Mouse (Mus musculus): Measurements from ENCODE around the gene Frat2. TPM values are rescaled to one million over a fixed set of nuclear protein-coding genes. Genes with fewer than 3 reads are reported as not detected.

Gene Frat2
- polyA plus RNA-seq, 1 experiment from 2014 or later: 4.5 TPM

DNA sequence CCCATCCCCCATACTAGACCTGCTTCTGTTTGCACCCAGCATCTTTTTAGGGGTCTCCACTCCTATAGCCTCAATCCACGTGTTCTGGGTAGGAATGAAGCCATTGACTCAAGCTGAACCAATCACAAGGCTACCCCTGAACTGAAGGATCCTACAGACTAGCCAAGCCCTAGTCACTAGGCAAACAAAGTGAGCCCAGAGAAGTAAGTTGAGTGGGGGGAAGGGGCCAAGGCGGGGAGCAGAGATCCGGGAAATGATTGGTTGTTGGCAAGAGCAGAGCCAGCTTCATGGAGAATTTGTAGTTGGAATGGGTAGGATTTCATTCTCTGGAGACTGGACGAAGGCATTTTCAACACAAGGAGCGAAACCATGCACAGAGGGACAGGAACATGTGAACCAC, 31.0 kb downstream of the Frat2 start:
- Histone ChIP-seq H3K9me3 (replicated peaks) (no peaks in the 10 kb centered on the region), H3K27me3 (no peaks in the 10 kb centered on the region), H3K9ac (no peak overlapping the region), H3K36me3 (replicated peaks) (no peaks in the 10 kb centered on the region), H3K27ac (replicated peaks) (no peak overlapping the region), H3K4me1 (replicated peaks) (peaks cover 31% of the 10 kb centered on the region), H3K4me2 (no peak overlapping the region), H3K4me3 (replicated peaks) (no peak overlapping the region)
- ATAC-seq (ENCODE audit: insufficient read depth): no peak
- 58% methylated on average over 5 of the region's 5 CpGs for WGBS (ENCODE audit: insufficient replicate concordance)

DNA sequence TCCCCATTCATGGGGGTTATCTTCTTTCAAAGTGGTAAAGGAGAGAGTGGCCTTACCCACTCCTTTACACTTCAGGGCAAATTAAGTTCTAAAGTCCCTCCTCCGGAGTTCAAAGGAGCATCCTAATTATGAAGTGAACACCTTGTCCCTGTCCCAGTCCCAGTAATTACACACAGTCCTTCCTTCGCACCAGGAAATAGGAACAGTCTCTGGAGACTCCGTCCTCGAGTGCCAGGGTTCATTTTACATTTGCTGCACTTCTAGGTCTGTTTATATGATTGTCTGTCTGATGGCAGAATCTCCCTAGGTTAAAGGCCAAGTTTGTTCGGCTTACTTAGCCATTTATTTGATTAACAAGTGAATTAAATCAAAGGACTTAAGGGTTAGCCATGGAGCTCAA, 31.5 kb downstream of the Frat2 start:
- no peak overlapping the region for H3K4me2 ChIP-seq
- no peak for ATAC-seq (ENCODE audit: insufficient read depth)
- H3K9me3 ChIP-seq (replicated peaks): no peaks in the 10 kb centered on the region
- WGBS (ENCODE audit: insufficient replicate concordance): 65% methylated on average over 5 of the region's 5 CpGs
- no peak overlapping the region for H3K27ac ChIP-seq (replicated peaks)
- H3K9ac ChIP-seq: no peak overlapping the region
- H3K36me3 ChIP-seq (replicated peaks): no peaks in the 10 kb centered on the region
- H3K4me1 ChIP-seq (replicated peaks): peaks cover 31% of the 10 kb centered on the region
- H3K4me3 ChIP-seq (replicated peaks): no peak overlapping the region
- H3K27me3 ChIP-seq: no peaks in the 10 kb centered on the region

DNA sequence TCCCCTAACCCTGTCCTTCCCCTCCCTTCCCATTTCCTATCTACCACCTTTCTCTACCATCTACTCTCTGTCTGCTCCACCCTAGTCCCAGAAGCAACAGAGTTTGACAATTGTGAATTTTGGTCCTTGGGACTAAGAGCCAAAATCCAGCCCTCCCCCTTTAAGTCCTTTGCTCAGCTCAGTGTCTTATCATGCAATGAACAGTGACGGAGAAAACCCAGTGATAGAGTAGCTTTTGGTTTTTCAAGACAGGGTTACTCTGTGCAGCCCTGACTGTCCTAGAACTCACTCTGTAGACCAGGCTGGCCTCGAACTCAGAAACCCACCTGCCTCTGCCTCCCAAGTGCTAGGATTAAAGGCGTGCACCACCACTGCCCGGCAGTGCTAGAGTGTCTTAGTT, 34.6 kb downstream of the Frat2 start:
- H3K4me1 ChIP-seq (replicated peaks): peaks cover 36% of the 10 kb centered on the region
- no peak overlapping the region for H3K9ac ChIP-seq
- H3K4me2 ChIP-seq: no peak overlapping the region
- H3K4me3 ChIP-seq (replicated peaks): no peak overlapping the region
- H3K27ac ChIP-seq (replicated peaks): no peak overlapping the region
- H3K9me3 ChIP-seq (replicated peaks): no peaks in the 10 kb centered on the region
- WGBS (ENCODE audit: insufficient replicate concordance): 57% methylated on average over 4 of the region's 4 CpGs
- ATAC-seq (ENCODE audit: insufficient read depth): peak; percentile 51; the same call in 1 of the 2 replicates
- no peaks in the 10 kb centered on the region for H3K36me3 ChIP-seq (replicated peaks)
- no peaks in the 10 kb centered on the region for H3K27me3 ChIP-seq

DNA sequence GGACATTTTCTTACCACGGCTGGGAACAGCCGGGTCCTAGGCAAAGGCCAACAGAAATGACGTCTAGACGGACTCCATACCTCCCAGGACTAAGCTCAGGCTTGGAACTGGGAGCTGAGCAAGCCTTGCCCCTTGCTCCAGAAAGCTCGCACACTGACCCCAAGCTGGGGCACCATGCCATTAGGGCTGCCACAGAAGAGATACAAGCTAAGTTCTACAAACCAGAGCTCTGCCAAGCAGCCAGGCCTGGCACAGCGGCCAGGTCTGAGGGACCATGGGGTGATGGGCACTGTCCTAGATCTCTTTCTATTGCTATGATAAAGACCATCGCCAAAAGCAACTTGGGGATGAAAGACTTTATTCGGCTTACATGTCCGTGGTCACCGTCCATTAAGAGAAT, 35.4 kb downstream of the Frat2 start:
- no peak overlapping the region for H3K9ac ChIP-seq
- 80% methylated on average over 10 of the region's 10 CpGs for WGBS (ENCODE audit: insufficient replicate concordance)
- peaks cover 45% of the 10 kb centered on the region for H3K4me1 ChIP-seq (replicated peaks)
- H3K27me3 ChIP-seq: no peaks in the 10 kb centered on the region
- H3K27ac ChIP-seq (replicated peaks): no peak overlapping the region; the same call in 1 of the 2 replicates
- H3K4me2 ChIP-seq: no peak overlapping the region
- H3K36me3 ChIP-seq (replicated peaks): no peaks in the 10 kb centered on the region
- no peak for ATAC-seq (ENCODE audit: insufficient read depth)
- H3K4me3 ChIP-seq (replicated peaks): no peak overlapping the region
- H3K9me3 ChIP-seq (replicated peaks): no peaks in the 10 kb centered on the region

DNA sequence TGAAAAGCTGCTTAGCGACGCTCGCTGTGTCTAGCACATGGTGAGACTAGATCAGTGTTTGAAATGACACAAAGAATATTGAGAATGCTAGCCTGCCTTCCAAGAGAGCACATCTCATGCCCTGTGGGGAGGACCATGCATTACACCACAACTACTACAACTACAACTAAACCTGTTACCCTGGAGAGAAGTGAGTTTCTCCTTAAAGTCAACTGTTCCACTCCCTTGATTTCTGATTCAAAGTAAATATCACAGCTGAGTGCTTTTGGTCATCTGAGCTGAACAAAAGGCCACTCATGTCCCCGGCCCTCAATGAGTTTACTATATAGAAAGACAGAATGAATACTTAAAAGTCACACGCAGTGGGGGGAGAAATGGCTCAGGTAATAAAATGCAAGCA, 37.9 kb downstream of the Frat2 start:
- H3K9me3 ChIP-seq (replicated peaks): peaks cover 7% of the 10 kb centered on the region; the same call in 1 of the 2 replicates
- no peak overlapping the region for H3K4me3 ChIP-seq (replicated peaks)
- H3K27me3 ChIP-seq: no peaks in the 10 kb centered on the region
- H3K4me2 ChIP-seq: no peak overlapping the region
- no peak overlapping the region for H3K9ac ChIP-seq
- ATAC-seq (ENCODE audit: insufficient read depth): no peak
- H3K4me1 ChIP-seq (replicated peaks): peaks cover 46% of the 10 kb centered on the region
- WGBS (ENCODE audit: insufficient replicate concordance): 85% methylated on average over 5 of the region's 5 CpGs
- H3K27ac ChIP-seq (replicated peaks): no peak overlapping the region
- no peaks in the 10 kb centered on the region for H3K36me3 ChIP-seq (replicated peaks)

DNA sequence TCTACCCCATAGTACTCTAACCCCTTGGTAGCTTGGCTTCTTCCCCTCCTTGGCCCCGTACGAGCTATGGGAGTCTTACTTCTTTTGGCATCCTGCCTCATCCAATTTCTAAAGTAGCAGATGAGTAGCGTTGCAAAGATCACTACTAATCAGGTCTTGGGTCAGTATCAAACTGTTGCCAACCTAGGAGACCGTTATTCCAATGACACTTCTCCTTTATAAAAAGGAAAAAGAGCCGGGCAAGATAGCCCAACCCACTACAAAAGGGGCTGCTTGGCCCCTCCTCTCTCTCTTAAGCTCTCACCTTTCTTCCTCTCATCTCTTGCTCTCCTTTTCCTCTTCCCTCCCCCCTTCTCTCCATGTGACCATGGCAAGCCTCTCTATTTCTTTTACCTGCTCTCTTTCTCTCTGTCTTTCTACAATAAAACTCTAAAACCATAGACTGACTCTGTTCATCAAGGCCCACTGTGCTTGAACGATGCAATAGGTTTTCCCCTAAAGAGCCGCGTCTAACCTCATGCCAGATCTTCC, 39.8 kb downstream of the Frat2 start:
- no peak for ATAC-seq (ENCODE audit: insufficient read depth)
- peak overlapping the region; percentile 76 for H3K27ac ChIP-seq (replicated peaks)
- 57% methylated on average over 8 of the region's 8 CpGs for WGBS (ENCODE audit: insufficient replicate concordance)
- H3K27me3 ChIP-seq: no peaks in the 10 kb centered on the region
- H3K4me3 ChIP-seq (replicated peaks): no peak overlapping the region
- H3K9ac ChIP-seq: no peak overlapping the region
- peak overlapping the region; percentile 54 for H3K4me2 ChIP-seq
- peaks cover 7% of the 10 kb centered on the region; the same call in 1 of the 2 replicates for H3K9me3 ChIP-seq (replicated peaks)
- peaks cover 40% of the 10 kb centered on the region for H3K4me1 ChIP-seq (replicated peaks)
- no peaks in the 10 kb centered on the region for H3K36me3 ChIP-seq (replicated peaks)

DNA sequence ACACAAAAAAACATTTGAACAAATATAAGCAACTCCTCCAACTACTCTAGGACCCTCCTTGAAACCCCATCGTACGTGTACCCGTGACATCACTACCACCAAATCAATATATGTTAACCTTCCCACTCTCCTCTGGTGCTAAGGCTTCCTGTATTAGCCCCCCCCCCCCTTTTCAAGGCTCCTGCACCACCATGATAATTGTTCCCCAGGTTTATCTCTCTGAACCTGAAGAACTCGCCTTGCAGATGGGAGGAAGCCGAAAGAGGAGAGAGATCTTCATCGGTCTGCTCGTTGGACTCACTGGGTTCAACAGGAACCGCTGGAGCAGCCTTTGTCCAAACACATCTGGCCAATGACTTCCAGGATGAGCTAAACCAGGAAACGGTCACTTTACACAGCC, 40.4 kb downstream of the Frat2 start:
- Histone ChIP-seq H3K4me2 (peak overlapping the region; percentile 54), H3K9me3 (replicated peaks) (peaks cover 7% of the 10 kb centered on the region; the same call in 1 of the 2 replicates), H3K9ac (no peak overlapping the region), H3K36me3 (replicated peaks) (no peaks in the 10 kb centered on the region), H3K27me3 (no peaks in the 10 kb centered on the region), H3K27ac (replicated peaks) (peak overlapping the region; percentile 76), H3K4me3 (replicated peaks) (0 out of 2 replicates have a peak overlapping the region, but pooled peaks have one; percentile 9), H3K4me1 (replicated peaks) (peaks cover 40% of the 10 kb centered on the region)
- 20% methylated on average over 9 of the region's 9 CpGs for WGBS (ENCODE audit: insufficient replicate concordance)
- ATAC-seq (ENCODE audit: insufficient read depth): peak; percentile 81

DNA sequence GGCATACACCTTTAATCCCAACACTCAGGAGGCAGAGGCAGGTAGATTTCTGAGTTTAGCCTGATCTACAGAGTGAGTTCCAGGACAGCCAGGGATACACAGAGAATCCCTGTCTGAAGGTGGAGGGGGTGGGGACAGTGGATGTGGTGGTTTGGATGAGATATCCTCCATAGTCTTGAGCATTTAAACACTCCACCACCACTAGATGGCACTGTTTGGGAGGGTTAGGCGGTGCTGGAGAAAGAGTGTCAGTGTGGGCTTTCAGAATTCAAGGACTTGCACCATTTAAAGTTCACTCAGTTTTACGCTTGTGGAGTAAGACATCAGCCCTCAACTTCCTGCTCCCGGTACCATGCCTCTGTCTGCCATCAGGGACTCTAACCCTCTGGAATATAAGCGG, 42.1 kb downstream of the Frat2 start:
- Histone ChIP-seq H3K27ac (replicated peaks) (no peak overlapping the region), H3K9ac (no peak overlapping the region), H3K4me2 (no peak overlapping the region), H3K36me3 (replicated peaks) (no peaks in the 10 kb centered on the region), H3K4me3 (replicated peaks) (no peak overlapping the region), H3K9me3 (replicated peaks) (peaks cover 7% of the 10 kb centered on the region; the same call in 1 of the 2 replicates), H3K27me3 (no peaks in the 10 kb centered on the region), H3K4me1 (replicated peaks) (peaks cover 42% of the 10 kb centered on the region)
- 93% methylated on average over 4 of the region's 4 CpGs for WGBS (ENCODE audit: insufficient replicate concordance)
- no peak for ATAC-seq (ENCODE audit: insufficient read depth)

DNA sequence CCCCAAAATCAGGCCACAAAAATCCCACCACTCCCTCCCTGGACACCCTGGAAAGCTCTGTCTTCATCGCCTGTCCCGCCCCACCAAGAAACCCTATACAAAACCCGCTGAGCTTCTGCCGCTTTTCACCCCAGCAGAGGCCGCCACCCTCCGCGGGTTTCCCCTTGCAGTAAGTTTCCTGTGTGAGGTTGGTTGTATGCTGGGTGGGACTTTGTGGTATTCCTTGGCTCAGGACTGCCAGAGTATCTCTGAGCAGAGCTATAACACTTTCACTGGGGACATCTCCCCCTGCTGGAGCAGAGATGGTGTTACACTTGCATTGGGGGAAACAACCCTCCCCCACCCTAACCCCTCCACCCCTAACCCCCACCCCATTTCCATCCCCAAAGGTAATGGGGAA, 44.6 kb downstream of the Frat2 start:
- no peak overlapping the region for H3K4me2 ChIP-seq
- H3K27ac ChIP-seq (replicated peaks): no peak overlapping the region
- H3K36me3 ChIP-seq (replicated peaks): no peaks in the 10 kb centered on the region
- ATAC-seq (ENCODE audit: insufficient read depth): no peak
- no peak overlapping the region for H3K4me3 ChIP-seq (replicated peaks)
- H3K9me3 ChIP-seq (replicated peaks): peaks cover 7% of the 10 kb centered on the region; the same call in 1 of the 2 replicates
- peaks cover 52% of the 10 kb centered on the region for H3K4me1 ChIP-seq (replicated peaks)
- no peak overlapping the region for H3K9ac ChIP-seq
- no peaks in the 10 kb centered on the region for H3K27me3 ChIP-seq
- 26% methylated on average over 7 of the region's 7 CpGs for WGBS (ENCODE audit: insufficient replicate concordance)

DNA sequence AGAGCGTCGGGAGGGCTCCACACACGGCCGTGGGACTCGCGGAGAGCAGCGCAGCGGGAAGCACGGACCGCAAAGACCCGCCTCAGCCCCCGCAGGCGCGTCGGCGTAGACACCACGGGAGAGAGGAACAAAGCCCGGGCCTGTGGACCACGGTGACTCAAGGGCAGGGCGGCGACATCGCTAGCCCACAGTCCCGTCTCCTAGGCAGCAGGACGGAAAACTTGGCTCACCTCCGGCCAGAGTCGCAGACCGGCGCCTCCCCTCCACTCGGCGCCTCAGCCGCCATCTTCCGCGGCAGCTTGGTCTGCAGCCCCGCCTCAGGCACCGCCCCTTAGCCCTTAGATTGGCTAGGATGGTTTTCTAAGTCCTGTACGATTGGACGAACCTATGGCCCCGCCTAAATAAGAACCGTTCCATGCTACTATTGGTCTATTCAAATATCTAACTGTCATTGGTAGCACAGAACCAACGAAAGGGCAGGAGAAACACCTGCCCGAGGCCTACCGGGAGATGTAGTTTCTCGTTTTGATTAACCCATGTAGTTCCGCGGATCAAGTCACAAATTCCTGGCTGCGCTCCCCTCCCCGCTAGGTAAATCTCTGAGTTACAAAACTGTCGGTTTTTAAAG, 46.1 kb downstream of the Frat2 start, which contains the start of gene Arhgap19:
TSS of gene Arhgap19 (minus strand) at position 306 of the 628 bp plus-strand sequence.
- Histone ChIP-seq H3K27ac (replicated peaks) (peak within 1 kb of the TSS; percentile 89), H3K4me1 (replicated peaks) (peaks cover 49% of the 10 kb centered on the region)
- WGBS (ENCODE audit: insufficient replicate concordance): under 1% methylated on average over 48 of the region's 48 CpGs

DNA sequence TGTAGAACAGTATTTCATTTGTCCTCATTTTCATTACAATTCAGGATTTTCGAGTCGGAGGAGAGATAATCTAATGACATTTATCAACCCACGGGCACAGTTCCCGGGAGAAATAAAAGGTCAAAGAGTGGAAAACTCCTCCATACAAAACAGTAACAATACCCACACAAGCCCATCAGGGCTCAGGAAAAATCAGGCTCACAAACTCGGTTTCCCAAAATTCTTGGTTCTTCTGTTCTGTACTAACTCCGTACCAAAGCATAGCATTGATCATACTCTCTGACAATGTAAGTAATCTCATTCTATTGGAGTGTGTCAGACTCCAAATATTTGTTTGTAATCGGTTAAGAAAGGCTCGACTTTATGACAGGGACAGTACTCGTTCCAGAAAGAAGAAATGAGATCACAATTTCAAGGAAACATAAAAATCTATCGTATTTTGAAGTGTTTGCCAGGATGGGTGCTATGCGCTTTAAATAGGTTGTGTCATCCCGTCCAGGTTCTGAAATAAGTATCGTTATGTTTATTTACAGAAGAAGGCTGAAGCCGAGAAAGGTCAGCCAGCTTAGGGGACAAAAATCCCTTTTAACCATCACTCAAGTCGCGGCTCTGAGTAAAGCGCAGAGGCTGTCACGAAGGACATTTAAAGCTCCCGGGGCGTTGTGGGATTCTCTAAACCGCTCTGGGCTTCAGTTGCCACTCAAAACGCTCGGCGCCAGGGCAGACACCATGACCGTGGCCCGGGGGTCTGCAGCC, 46.8 kb downstream of the Frat2 start:
- 4% methylated on average over 26 of the region's 26 CpGs for WGBS (ENCODE audit: insufficient replicate concordance)
- ATAC-seq (ENCODE audit: insufficient read depth): no peak
- no peaks in the 10 kb centered on the region for H3K27me3 ChIP-seq
- H3K4me1 ChIP-seq (replicated peaks): peaks cover 51% of the 10 kb centered on the region
- peaks cover 6% of the 10 kb centered on the region; the same call in 1 of the 2 replicates for H3K9me3 ChIP-seq (replicated peaks)
- H3K4me3 ChIP-seq (replicated peaks): peak overlapping the region; percentile 96
- peak overlapping the region; percentile 97 for H3K9ac ChIP-seq
- H3K4me2 ChIP-seq: peak overlapping the region; percentile 69
- H3K36me3 ChIP-seq (replicated peaks): peaks cover 6% of the 10 kb centered on the region; the same call in 1 of the 2 replicates
- H3K27ac ChIP-seq (replicated peaks): peak overlapping the region; percentile 89

More for the DNA sequence above, 46.1 kb downstream of the Frat2 start, which contains the start of gene Arhgap19:
- Histone ChIP-seq H3K36me3 (replicated peaks) (peaks cover 6% of the 10 kb centered on the region; the same call in 1 of the 2 replicates), H3K4me3 (replicated peaks) (peak within 1 kb of the TSS; percentile 96), H3K4me2 (peak within 1 kb of the TSS; percentile 79), H3K9ac (peak within 1 kb of the TSS; percentile 97), H3K9me3 (replicated peaks) (peaks cover 7% of the 10 kb centered on the region; the same call in 1 of the 2 replicates), H3K27me3 (no peaks in the 10 kb centered on the region)
- peak; percentile 99 for ATAC-seq (ENCODE audit: insufficient read depth)
